Comparison of ENCODE assay signal across 9 mouse cellular contexts in genomic region chr10:89395823-89396222, GRCm38 (mm10). TPM values are rescaled to one million over a fixed set of nuclear protein-coding genes. Genes with fewer than 3 reads are reported as not detected.
A peak's percentile ranks its signal among the peaks of the same experiment; 100 is the strongest.
DNase-seq lines count a peak whose midpoint lies in the region; ATAC-seq and TF ChIP-seq lines count a peak whose summit lies in the region.
"Had no signal": no experiment of that assay in that cellular context is flagged by ENCODE, and none has a peak within 500 bp of the region (broad histone marks: within the 10 kb centered on the region; RNA-seq: fewer than 3 reads in every experiment).

No protein-coding gene starts in this region.

- TF ChIP-seq POLR2A in brain, embryonic 14.5 days (IDR thresholded peaks at IDR 0.05; ENCODE audit: borderline replicate concordance, extremely low read depth, insufficient read depth, insufficient read length, poor library complexity, severe bottlenecking): no peak

- peak; percentile 60 for TF ChIP-seq CTCF in intestine, postnatal 0 days (IDR thresholded peaks at IDR 0.05; ENCODE audit: low read depth)
- TF ChIP-seq CTCF in brain, embryonic 14.5 days (IDR thresholded peaks at IDR 0.05; ENCODE audit: borderline replicate concordance, extremely low read depth, insufficient read depth, insufficient read length): peak; percentile 57

- no peak overlapping the region for H3K27ac ChIP-seq in intestine, postnatal 0 days (ENCODE audit: low read depth, low read length)
- H3K27ac ChIP-seq in intestine, embryonic 16.5 days (ENCODE audit: low read length): no peak overlapping the region
- H3K27ac ChIP-seq: limb, embryonic 15.5 days had no signal

- no peaks in the 10 kb centered on the region for H3K36me3 ChIP-seq in intestine, postnatal 0 days (ENCODE audit: control insufficient read depth, insufficient read depth)
- no peaks in the 10 kb centered on the region for H3K36me3 ChIP-seq in intestine, embryonic 16.5 days (ENCODE audit: control insufficient read depth, insufficient read depth, low read length)
- H3K36me3 ChIP-seq: limb, embryonic 15.5 days had no signal

- H3K4me3 ChIP-seq in intestine, postnatal 0 days (ENCODE audit: low read depth, low read length): no peak overlapping the region
- H3K4me3 ChIP-seq in intestine, embryonic 16.5 days (ENCODE audit: low read length): no peak overlapping the region
- H3K4me3 ChIP-seq: limb, embryonic 15.5 days had no signal

- intact Hi-C loops in heart, postnatal 36 days (cut with DNase I): no loop called here
- intact Hi-C loops in left cerebral cortex, postnatal 10 days (cut with DNase I): no loop called here

- no peaks in the 10 kb centered on the region for H3K4me1 ChIP-seq in intestine, postnatal 0 days (replicated peaks; ENCODE audit: control insufficient read depth, insufficient read depth, low read length)
- no peaks in the 10 kb centered on the region for H3K4me1 ChIP-seq in intestine, embryonic 16.5 days (ENCODE audit: control insufficient read depth, insufficient read depth, low read length)

- H3K9me3 ChIP-seq in intestine, postnatal 0 days (ENCODE audit: control insufficient read depth): no peaks in the 10 kb centered on the region
- H3K9me3 ChIP-seq in intestine, embryonic 16.5 days (ENCODE audit: control insufficient read depth, low read length): no peaks in the 10 kb centered on the region; the same call in 1 of the 2 replicates
- H3K9me3 ChIP-seq: limb, embryonic 15.5 days had no signal

- no peaks in the 10 kb centered on the region for H3K27me3 ChIP-seq in intestine, postnatal 0 days (replicated peaks; ENCODE audit: control insufficient read depth, insufficient read depth, low read length)
- H3K27me3 ChIP-seq in intestine, embryonic 16.5 days (replicated peaks; ENCODE audit: control insufficient read depth, insufficient read depth, low read length): no peaks in the 10 kb centered on the region
- H3K27me3 ChIP-seq: limb, embryonic 15.5 days had no signal

- H3K4me2 ChIP-seq in intestine, postnatal 0 days (replicated peaks; ENCODE audit: low read depth): peak overlapping the region; percentile 0; the same call in 1 of the 2 replicates
- no peak overlapping the region for H3K4me2 ChIP-seq in intestine, embryonic 16.5 days (ENCODE audit: low read depth, low read length)

- no peak for ATAC-seq in intestine, postnatal 0 days
- ATAC-seq in intestine, embryonic 16.5 days: no peak
- ATAC-seq in megakaryocyte progenitor cell, adult 5-6 weeks (replicated peaks; ENCODE audit: poor library complexity): peak; percentile 99

- peak; percentile 77 for DNase-seq in brain, embryonic 14.5 days (ENCODE audit: low read depth)
- peak; percentile 13 for DNase-seq in fibroblast of lung, adult 2 months (ENCODE audit: low read depth)
- peak; percentile 18 to 51 for DNase-seq in heart, postnatal 36 days
- DNase-seq in left cerebral cortex, postnatal 10 days (ENCODE audit: extremely low spot score in 1 of 2, low spot score in 2 of 2): peak; percentile 29 to 76
- DNase-seq in spleen, postnatal 4 days (ENCODE audit: low spot score in 2 of 2): peak; percentile 55 to 76

- WGBS in intestine, postnatal 0 days: 6% methylated on average over 7 of the region's 7 CpGs
- 2% methylated on average over 7 of the region's 7 CpGs for WGBS in intestine, embryonic 16.5 days

- no peak overlapping the region for H3K9ac ChIP-seq in intestine, postnatal 0 days (ENCODE audit: low read depth, low read length)
- no peak overlapping the region for H3K9ac ChIP-seq in intestine, embryonic 16.5 days (ENCODE audit: low read depth, low read length)
- H3K9ac ChIP-seq: limb, embryonic 15.5 days had no signal

RNA-seq across cellular contexts. Expression of gene Gas2l3, which starts 47.9 kb away (rescaled TPM):
- 5.5 and 5.6 TPM in 2 replicates for polyA plus RNA-seq in intestine, postnatal 0 days (2015; fragmentation: Nextera tagmentation; extraction: Ambion mirVana)
- polyA plus RNA-seq in intestine, embryonic 16.5 days (2015; fragmentation: Nextera tagmentation; extraction: Ambion mirVana): 13.1 and 13.6 TPM in 2 replicates
- polyA plus RNA-seq in brain, embryonic 14.5 days (2012; rRNA removed): 3.6 and 4.4 TPM in 2 replicates
- 1 to 10 TPM; 2.2 to 2.4 TPM for total RNA-seq in heart, postnatal 36 days (2021)
- total RNA-seq in left cerebral cortex, postnatal 10 days (2021): 1 to 10 TPM; 3.4 to 5.0 TPM
- 23.2 and 24.1 TPM in 2 replicates for total RNA-seq in megakaryocyte progenitor cell, adult 5-6 weeks (2015)
- total RNA-seq in megakaryocyte progenitor cell, adult 5-6 weeks (2017): 22.1 and 33.9 TPM in 2 replicates

RNA-seq across cellular contexts. Expression of gene Ano4, which starts 51.3 kb away (rescaled TPM):
- polyA plus RNA-seq in intestine, postnatal 0 days (2015; fragmentation: Nextera tagmentation; extraction: Ambion mirVana): 0.13 TPM in 1 of 2 replicates, not detected in the other
- 0.49 and 0.53 TPM in 2 replicates for polyA plus RNA-seq in intestine, embryonic 16.5 days (2015; fragmentation: Nextera tagmentation; extraction: Ambion mirVana)
- polyA plus RNA-seq in brain, embryonic 14.5 days (2012; rRNA removed): 6.4 and 8.1 TPM in 2 replicates
- total RNA-seq in heart, postnatal 36 days (2021): 1 to 10 TPM; 6.0 to 6.1 TPM
- 10 to 100 TPM; 22.5 to 24.0 TPM for total RNA-seq in left cerebral cortex, postnatal 10 days (2021)
- 0.44 and 1.4 TPM in 2 replicates for total RNA-seq in megakaryocyte progenitor cell, adult 5-6 weeks (2015)
- 0.54 and 1.6 TPM in 2 replicates for total RNA-seq in megakaryocyte progenitor cell, adult 5-6 weeks (2017)

Comparison
In these comparisons a context has a peak if more than half of its experiments do, and no peak if none do; other contexts are left out.
1. DNase-seq: peak in every context shown above with its lines; median percentile 77 in brain, embryonic 14.5 days; 66 in spleen, postnatal 4 days; 52 in left cerebral cortex, postnatal 10 days; 34 in heart, postnatal 36 days; 13 in fibroblast of lung, adult 2 months.